Mouse (Mus musculus) forelimb bud, embryonic 11.5 days (tissue): ENCODE measurements around the gene Mroh2a.

Source experiments
- DNase-seq: peaks from one replicate; pipeline ENCODE4 v3.0.0-alpha.2; 2012; ENCODE audit warnings: low read depth, low spot score

The Mroh2a gene

DNA sequence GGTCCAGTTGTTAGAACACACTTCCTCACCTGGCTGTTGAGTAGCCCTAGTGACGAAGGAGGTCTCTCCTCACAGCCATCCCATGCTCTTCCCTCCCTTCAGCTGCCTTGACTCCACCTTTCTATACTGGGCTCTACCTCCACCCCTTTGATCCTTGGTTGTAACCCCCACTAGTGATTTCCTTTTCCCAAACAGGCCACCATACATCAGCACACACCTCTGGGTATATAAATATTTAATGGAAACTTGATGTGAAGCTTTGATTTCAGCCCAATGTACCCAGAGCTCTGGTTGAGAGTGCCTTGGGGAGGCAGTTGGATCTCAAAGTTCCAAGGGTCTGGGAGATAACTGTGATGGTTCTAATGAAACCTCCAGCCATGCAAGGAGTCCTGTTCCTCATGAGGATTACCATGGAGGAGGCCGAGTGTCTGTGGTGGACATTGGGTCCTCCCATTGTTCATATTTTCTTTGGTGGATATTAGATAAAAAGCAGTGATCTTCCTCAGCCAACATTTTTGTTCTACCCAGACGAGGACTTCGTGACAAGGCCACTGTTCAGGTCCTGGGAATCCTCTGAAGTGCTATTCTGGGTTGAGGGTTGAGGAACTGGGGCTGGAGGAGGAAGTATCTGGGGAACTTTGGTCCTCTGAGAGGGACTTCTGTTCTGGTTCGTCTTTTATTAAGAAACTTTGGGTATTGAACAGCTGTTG, at the start of gene Mroh2a:
TSS of gene Mroh2a (plus strand) at position 317 of the 710 bp plus-strand sequence.
- no peak for DNase-seq

GRCm38 (mm10) chr1:88179657-88180056, 47.1 kb upstream of the Mroh2a start:
- DNase-seq = no peak

DNA sequence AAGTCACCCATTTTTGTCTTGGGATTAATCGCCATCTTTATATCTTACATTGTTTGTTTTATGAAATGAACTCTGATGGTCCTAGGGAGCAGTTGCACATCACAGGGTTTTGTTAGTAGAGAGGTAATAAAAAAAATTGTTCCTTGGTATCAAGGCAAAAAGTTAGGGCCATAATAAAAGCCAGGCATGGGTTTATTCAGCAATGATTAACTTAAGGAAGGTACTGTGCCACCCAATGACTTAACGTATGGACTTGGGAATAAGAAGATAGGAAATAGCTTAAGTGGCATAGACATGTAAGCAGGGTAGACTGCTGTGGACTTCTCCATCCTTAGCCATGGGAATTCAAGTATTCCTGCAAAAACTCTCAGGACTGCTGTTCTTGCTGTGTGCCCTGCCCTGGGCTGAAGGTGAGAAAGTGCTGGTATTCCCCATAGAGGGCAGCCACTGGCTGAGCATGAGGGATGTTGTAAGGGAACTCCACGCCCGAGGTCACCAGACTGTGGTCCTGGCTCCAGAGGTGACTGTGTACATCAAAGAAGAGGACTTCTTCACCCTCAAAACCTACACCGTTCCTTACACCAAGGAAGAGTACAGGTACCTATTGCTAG, 40.4 kb upstream of the Mroh2a start:
- no peak for DNase-seq

DNA sequence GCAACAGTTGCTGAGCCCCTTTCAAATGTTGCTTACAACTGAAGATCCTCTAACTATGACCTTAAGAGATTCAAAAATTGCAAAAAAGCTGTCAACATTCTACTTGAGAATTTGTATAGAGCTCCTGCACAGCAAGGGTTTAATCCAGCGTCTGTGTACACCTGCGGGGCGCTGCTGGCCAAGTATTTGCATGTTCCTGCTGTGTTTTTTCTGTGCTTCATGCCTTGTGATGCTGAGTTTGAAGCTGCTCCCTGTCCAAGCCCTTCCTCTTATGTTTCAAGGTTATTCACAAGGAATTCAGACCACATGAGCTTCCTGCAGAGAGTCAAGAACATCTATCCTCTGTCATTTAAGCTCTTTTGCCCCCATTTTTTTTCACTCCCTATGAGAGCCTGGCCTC, 34.6 kb upstream of the Mroh2a start:
- no peak for DNase-seq

- DNase-seq = no peak
Observed at GRCm38 (mm10) chr1:88195687-88196086, 31.1 kb upstream of the Mroh2a start.

DNA sequence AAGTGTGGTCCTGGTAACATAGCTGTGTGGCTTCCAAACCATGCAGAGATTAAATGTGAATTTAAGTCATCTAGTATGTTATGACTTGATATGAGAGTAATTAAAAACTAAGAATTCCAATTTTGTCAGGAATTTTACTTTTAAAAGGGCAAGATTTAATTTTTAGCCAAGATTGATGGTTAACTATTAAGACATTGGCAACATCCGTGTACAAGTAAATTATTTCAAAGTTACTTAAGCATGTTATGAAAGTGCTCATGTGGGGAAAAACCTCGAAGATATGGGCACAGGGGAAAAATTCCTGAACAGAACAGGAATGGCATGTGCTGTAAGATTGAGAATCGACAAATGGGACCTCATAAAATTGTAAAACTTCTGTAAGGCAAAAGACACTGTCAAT, 29.3 kb upstream of the Mroh2a start:
- no peak for DNase-seq

DNA sequence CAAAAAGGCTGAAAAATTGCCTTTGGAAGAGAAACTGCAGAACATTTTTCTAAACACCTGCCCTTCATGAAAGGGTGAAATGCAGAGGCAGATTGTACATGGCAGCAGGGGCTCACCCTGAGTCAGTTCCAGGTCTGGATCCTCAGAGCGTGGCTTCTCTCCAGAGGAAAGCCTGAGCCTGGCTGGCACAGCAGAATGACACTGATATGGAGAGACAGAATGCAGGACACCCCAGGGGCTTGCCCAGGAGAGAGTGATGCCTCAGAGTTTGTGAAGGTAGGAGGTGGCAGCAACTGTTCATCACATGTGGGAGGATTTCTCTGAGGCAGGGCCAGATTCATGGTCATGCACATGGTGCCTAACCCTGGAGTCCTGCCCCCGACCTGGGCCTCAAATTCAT, 26.8 kb upstream of the Mroh2a start:
- no peak for DNase-seq

DNA sequence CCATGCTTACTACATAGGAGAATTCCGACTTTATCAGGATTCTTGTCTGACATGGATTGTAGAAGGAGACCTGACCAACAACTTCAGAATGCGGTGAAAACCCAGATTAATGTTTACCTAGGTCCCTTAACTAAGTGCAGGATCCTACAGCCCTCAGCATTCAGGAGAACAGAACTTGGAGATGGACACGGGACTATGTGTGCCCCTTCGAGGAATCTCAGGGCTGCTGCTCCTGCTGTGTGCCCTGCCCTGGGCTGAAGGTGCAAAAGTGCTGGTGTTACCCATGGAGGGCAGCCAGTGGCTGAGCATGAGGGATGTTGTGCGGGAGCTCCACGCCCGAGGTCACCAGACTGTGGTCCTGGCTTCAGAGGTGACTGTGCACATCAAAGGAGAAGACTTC, 26.3 kb upstream of the Mroh2a start, which contains the start of gene Ugt1a2:
TSS of gene Ugt1a2 (plus strand) at position 146 of the 400 bp plus-strand sequence.
- DNase-seq = no peak

GRCm38 (mm10) chr1:88205294-88205922, 21.4 kb upstream of the Mroh2a start, which contains the start of gene Dnajb3:
Gene Dnajb3, minus strand, starts transcription at chr1:88205782.
- DNase-seq = peak; percentile 80

GRCm38 (mm10) chr1:88206843-88207479, 19.8 kb upstream of the Mroh2a start:
- DNase-seq = no peak

DNA sequence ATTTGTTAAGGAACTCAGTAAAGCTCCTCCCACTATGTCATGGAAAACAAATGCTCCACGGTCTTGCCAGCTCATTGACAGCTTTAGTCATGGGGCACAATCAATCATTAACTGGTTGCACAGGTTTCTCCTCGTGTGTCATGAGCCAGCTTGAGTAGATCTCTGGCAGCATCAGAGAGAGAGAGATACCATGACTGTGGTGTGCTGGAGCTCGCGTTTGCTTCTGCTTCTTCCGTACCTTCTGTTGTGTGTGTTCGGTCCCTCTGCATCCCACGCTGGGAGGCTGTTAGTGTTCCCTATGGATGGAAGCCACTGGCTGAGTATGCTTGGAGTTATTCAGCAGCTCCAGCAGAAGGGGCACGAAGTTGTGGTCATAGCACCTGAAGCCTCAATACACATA, 15.0 kb upstream of the Mroh2a start, which contains the start of gene Ugt1a1:
TSS of gene Ugt1a1 (plus strand) at position 148 of the 400 bp plus-strand sequence.
- DNase-seq = no peak

DNA sequence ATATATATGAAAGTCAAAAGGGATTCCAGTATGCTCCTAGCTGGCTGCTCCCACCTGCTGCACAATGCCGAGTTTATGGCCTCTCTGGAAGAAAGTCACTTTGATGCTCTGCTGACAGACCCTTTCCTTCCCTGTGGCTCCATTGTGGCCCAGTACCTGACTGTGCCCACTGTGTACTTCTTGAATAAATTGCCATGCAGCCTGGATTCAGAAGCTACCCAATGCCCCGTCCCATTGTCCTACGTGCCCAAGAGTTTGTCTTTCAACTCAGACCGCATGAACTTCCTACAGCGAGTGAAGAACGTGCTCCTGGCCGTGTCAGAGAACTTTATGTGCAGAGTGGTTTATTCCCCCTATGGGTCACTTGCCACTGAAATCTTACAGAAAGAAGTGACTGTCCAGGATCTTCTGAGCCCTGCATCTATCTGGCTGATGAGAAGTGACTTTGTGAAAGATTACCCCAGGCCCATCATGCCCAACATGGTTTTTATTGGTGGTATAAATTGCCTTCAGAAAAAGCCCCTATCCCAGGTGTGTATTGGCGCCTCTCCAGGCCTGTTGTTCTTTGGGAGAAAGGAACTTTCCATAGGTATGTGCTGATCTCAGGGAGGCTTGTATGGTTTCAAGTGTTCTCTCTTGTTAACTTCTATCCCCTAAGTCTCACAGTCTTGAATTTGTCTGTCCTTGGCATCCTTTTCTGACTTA, 14.3 kb upstream of the Mroh2a start:
- no peak for DNase-seq

GRCm38 (mm10) chr1:88213061-88213460, 13.7 kb upstream of the Mroh2a start:
- no peak for DNase-seq

GRCm38 (mm10) chr1:88213766-88214461, 12.9 kb upstream of the Mroh2a start:
- no peak for DNase-seq

DNA sequence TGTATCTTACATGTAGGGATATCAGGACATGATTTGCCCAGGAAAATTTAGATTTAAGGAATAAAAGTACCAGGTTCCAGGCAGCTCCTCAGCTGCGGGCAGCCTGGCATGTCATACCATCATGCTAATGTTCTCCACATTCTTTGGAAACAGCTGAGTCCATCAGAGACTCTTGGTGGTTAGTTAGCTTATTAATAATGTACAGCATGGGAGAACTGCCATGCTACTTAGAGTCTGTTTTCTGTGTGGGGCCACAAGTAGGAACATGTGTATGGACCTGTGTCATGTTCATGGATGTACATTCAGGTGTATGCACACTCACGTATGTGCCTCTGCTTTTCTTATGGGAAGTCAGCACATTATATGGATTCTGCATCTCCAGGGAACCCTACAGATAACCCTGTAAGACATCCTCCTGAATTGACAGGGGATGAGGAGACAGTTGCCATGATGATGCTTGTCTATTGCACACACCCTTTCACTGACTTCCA, 12.3 kb upstream of the Mroh2a start:
- DNase-seq = no peak

- DNase-seq = no peak
Observed at GRCm38 (mm10) chr1:88215466-88216380, 11.1 kb upstream of the Mroh2a start.

DNA sequence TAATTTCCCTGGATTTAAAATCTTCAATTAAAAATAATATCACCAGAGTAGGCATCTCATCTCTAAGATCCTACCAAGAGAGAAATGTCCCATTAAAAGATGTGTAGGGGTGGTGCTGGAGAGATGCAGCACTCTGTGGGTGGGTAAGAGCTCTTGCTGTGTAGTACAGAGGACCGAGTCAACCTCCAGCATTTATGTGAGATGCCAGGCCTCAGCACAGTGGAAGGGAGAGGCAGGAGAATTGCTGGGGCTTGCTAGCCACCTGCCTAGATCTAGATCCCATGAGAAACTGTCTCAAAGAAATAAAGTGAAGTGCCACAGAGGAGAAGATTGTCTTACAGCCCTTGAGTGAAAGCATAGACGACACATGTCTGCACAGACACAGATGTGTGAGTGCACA, 10.2 kb upstream of the Mroh2a start:
- DNase-seq = no peak

DNA sequence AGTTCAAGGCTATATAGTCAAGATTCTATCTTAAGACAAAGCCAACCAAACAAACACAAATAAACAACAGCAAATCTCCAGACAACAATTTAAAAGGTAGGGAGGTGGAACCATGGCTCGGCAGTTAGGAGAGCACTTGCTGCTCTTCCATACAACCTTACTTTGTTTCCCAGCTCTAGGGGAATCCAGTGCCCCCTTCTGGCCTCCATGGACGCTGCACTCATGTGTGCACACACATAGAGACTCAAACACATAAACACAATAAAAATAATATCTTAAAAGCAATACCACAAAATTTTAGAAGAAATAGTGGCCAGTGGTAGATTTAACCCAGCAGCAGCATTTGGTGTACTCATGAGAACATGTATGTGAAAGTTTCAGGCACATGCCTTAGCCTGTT, 9.6 kb upstream of the Mroh2a start:
- no peak for DNase-seq

- no peak for DNase-seq
Observed at GRCm38 (mm10) chr1:88217576-88217975, 9.2 kb upstream of the Mroh2a start.

GRCm38 (mm10) chr1:88218051-88218450, 8.7 kb upstream of the Mroh2a start:
- DNase-seq = no peak
